Mouse (Mus musculus): ENCODE measurements at regions not wholly inside any gene's neighbourhood (a gene's known extent, or its start where the extent isn't known, plus 50 kb on each side); places are given as distances from the start of the nearest gene placed in this dataset.

DNA sequence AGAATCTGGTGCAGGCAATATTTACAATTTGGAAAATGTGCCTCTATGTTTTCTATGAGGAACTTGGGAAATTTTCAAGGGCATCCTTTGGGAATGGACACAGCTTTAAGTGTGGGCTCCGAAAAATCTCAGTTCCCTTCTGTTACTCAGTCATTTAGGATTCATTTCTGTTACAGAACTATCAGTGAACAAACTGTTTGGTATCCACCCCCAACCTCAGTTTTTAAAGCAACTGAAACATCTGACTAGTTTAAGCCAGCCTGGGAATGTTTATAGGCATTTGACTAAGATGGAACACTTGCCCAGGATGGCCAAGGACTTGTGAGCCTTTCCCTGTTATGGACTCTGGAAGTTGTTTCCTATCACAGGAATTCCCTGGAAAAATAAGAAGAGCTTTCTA is 280.0 kb upstream of the Prickle1 start:
- no peak for DNase-seq

DNA sequence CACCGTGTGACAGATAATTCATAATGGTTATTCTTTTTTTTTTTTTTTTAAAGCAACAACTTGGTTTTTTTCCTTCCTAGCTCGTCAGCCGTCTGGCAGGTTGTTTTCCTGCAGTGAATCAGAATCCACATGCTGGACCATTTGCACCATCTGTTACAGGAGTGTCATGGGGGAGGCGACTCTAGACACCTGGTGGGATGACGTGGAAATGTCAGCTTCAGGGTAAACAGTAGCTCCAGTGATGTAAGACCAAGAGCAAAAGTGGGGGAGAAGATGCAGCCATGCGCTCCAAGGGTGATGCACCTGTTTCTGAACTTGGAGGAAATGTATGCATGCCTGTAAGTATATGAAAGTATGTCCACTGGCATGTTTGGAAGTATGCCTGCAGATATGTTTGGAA is 278.5 kb upstream of the Prickle1 start:
- no peak for DNase-seq

DNA sequence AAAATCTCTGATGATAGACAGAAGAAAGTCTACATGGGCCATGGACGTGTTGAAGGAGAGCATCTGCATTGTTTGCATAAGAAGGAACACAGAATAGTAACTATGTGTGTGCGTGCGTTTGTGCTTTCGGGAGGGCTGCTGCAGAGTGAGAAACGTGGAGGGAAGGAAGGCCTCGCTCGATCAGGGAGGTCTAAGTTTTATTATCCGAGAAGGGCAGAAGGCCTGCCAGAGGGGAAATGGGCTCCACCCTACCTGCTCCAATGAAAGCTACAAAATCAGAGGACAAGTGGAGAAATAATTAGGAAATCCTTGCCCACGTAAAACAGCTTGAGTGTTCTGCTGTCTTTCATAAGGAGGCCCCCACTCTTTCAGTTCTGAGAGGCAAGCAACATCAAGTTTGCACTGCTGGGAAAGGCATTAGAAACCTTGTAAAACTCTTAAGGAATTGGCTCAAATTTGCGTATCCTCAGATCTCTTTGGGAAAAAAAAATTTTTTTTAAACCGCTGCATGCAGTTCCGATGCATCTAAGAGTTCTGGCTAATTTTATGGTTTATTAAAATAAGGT is 261.7 kb upstream of the Prickle1 start:
- no peak for DNase-seq

DNA sequence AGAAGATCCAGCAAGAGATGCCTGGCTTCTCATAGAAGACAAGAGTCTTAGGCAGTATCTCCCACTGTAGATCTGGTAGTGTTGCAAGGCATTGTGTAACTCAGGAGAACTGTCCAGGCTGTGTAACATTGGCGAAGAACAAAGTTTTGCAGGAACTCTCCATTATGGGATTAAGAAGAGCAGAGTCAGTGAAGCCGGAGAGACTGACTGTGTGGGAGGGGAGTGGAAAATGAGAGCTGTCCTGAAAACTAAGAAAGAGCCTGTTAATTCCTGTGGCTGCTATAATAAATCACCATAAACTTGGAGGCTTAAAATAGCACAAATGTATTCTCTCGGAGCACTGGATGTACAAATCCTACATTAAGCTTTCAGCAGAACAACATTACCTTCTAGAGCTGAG is 257.5 kb upstream of the Prickle1 start:
- no peak for DNase-seq

DNA sequence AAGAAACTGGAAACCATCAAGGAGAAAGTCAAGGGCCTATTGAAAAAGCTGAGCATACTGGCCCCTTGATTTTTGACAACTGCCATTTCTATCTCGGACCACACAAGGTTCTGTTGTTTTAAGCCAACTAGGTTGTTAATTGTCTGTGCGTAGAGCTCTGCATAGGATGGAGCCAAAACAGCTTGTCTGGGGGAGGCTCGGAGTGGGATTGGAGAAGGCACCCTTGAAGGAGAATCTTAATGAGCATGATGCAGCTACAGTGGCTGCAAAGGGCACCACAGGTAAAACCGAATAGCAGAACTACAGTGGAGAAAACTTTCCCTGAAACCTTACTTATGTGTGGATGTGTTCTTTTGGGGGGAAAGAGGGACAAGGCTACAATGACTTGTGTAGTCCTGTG is 256.4 kb upstream of the Prickle1 start:
- DNase-seq = no peak

DNA sequence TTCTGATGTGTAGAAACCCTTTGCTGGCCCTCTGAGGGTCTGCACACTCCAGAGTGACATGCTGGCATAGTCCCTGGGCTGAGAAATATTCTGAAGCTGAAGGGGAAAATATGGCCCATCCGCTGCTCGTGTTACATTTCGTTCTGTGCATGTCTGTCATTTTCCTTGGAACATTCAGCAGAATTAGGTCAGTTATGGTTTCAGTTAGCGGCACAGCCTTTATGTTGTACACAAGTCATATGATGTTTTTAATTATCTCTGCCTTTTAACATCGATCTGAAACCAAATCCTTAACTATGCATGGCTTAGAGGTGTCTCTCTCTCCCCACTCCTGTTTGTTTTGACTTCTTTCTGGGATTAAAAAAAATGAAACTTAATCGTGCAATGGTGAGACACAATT is 254.7 kb upstream of the Prickle1 start:
- DNase-seq = no peak

DNA sequence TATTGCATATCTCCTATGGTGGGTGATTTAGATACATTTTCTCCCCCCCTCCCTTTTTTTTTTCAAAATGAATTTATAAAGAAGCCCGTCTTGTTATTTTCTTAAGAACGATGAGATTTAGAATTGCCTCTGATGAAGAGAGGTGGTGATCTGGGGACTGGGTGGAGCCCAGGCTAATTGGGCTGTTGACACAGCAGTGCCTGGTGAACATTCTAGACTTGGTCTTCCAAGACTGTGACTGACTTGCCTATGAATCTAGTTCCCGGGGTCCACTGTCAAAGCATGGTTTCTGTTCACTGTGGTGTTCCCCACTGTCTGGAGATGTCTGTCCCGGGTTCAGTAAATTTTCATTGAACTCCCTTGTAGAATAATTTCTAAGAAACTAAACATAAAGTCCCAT is 253.1 kb upstream of the Prickle1 start:
- no peak for DNase-seq

DNA sequence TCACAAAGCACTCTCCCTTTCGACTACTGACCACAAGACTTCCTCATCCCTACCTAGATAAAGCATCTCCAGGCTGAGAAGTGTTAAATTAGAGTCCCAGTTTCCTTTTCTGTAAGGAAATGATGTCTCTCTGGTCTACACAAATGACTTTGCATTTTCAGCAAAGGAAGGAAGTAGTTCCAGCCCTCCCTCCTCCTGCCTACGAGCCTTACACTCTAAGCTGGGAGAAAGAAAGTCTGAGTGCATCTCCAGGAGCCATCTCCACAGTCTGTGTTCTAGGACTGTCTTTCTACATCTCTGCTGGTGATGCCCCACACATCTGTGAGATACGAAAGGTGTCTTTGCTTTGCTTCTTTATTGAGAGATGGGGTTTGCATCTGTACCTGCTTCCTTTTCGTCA is 251.1 kb upstream of the Prickle1 start:
- no peak for DNase-seq

DNA sequence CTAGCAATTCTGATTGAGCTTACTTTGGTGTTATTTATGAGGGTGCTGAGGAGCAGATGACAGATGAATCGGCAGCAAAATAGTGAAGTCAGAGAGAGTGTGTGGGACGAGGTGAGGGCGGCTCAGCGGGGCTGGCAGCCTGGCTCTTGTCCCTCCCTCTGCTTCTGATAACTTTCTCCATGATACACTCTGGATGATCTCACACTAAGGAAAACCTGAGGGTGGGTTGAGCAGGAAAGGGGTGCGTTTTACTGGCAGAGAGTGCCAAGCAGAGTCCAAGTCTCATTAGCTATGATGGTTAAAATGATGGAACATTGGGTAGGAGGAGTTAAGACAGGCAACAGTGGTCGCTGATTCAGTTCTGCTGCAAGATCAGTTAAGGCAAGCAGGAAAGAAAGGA is 250.1 kb upstream of the Prickle1 start:
- no peak for DNase-seq

DNA sequence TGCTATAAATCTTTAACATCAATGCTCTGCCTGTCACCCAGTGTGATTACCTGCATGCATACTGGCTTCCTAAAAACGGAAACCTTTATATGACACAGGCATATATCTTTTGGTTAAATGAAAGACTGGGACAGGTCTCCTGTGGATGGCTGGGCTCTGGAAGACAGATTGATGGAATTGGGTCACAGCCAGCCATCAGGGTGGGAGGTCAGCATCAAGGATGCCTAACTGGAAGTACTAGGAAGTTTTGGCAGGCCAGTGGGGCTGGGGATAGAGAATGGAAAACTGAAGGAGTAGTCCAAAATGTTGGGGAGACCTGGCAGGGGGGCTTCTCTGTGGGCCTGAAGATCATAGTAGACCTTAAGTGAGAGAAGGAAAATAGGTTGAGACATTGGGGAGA is 237.3 kb upstream of the Prickle1 start:
- DNase-seq = no peak

DNA sequence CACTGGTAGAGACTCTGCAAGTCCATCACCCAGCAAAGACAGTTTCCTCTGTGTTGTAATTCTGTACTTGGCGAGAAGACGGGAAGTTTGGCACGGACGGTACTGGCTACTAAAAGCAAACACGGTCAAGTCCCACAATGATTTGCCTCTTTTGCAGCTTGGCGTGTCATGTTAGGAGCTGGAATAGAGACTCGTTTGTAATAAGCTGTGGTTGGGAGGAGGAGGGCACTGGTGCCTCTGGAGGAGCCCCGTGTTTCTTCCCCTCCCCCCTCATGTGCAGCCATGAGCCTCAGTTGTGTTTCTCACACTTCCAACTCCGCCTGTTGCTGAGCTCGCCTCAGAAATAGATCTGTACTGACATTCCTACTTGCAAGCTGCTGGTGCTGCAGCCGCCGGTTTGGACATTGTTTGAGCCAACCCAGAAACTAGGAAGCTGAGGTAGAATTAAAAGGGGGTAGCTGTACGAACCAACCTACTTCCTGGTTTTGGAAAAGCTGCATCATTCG is 236.8 kb upstream of the Prickle1 start:
- DNase-seq = peak; percentile 5

DNA sequence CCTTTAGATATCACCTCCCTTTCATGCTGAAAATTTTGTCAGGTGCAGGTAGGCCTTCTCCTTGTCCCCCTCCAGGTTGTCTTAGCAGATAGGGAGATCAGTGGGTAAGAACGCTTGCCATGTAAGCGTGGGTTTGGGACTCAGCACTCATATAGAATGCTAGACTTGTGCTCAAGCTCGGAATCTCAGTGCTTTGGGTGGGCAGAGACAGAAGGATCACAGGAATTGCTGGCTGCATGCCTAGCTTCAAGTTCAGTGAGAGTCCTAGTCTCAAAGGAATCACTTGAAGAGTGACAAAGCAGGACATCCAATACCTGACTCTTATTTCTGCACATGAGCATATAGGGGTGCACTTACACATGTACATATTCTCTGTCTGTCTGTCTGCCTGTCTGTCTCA is 235.5 kb upstream of the Prickle1 start:
- no peak for DNase-seq

DNA sequence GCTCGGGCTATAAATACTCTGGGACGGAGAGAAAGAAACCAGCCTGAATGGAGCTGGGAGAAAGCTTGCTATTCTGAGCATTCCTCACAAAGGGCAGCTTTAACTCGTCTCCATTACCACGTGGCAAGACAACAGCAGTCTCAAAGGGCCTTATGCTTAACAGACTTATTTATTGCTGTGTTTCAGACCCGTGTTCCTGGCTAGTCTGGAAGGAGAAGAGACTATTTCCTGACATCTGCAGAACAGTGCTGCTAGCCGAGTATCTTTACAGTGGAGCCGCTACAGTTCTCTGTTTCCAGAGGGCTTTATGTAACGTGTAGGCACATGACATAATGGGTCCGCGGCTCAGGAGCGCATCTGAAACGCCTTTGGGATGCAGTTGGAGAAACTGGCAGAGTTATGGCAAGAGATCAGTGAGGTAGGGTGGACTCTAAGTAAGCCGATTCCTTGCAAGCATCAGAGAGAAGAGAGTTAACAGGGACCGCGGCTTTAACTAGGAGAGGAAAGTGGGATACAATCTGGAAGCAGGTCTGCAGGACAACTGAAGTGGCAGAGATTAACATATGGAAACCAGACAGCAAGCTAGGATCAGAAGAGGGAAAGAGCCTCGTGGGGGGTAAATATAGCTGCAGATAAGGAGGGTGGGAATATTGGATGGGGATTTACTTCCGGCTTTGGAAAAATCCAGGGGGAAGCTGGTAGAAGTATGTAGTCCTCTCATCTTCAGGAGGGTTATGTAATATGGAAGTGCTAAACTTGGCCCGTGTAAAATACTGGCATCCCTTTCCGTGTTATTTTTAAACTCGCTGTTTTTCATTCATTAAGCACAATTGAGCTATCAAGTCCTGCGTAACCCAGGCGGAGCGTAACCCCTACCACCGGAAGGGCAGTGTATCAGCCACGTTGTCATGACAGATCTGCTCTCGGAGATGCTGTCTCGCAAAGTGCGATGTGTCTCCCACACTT is 229.3 kb upstream of the Prickle1 start:
- DNase-seq = no peak

DNA sequence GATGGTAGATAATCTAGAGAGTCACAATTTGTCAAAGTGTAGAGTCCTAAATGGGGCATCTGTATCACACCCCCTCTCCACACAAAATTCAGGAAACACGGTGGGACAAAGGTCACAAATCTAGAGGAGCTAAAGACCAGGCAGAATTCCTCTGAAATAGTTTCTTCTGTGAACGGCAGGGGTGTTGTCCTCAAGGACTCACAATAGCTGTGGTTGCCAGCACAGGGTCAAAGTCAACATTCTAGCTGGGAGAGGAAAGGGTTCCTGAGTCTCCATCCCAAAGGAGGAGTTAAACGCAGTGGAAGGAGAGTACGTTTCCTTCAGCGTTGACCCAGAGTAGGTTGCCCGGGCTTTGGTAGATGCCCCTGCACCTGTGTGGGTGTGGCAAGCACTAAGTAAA is 225.5 kb upstream of the Prickle1 start:
- DNase-seq = no peak

DNA sequence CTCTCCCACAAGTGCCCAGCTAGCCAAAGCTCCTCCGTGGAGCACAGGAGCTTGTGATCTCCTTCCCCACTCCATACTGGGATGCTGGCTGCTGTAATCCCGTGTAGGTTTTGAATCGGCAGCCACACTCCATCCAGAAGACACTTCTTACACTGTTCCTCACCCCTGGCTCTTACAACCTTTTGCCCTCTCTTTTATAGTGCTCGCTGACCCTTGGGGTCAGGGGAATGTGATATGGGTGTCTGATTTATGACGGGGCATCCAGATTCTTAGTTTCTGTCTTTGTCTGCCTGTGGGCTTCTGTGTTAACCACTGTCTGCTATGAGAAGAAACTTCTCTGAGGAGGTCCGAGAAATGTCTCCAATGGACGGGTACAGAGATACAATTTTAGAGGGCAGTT is 216.3 kb upstream of the Prickle1 start:
- no peak for DNase-seq

DNA sequence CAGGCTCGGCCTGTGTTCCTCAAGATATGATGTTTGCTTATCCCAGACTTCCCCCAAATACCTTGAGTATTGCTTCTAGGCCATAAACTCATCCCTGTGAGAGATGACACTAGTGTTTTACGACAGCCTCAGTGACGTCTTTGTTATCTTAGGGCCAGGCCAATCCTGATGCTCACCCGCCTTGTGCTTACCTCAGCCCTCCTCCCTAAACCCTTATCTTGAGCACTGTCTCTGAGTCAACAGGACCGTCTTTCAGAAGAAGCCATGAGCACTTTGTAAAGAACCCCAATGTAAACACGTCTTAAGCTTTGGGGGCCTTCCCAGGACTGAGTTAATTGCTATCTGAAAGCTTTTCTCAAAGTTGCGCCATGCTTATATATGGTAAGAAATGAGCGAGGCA is 212.3 kb upstream of the Prickle1 start:
- no peak for DNase-seq

DNA sequence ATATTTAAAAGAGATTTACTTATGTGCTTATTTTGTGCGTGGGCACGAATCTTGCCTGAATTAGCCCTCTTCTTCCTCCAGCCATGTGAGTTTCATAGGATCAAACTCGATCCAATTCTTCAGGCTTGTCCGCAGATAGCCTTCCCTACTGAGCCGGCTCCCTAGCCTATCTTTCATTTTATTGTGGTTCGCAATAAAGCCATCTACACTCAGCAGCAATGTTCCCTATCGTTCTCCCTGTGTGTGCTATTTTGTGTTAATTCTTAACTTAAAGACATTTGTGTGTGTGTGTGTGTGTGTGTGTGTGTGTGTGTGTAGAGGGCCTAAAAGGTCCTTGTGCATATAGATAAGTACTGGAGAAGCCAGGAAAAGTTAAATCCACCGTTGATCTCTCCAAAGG is 211.8 kb upstream of the Prickle1 start:
- DNase-seq = no peak

DNA sequence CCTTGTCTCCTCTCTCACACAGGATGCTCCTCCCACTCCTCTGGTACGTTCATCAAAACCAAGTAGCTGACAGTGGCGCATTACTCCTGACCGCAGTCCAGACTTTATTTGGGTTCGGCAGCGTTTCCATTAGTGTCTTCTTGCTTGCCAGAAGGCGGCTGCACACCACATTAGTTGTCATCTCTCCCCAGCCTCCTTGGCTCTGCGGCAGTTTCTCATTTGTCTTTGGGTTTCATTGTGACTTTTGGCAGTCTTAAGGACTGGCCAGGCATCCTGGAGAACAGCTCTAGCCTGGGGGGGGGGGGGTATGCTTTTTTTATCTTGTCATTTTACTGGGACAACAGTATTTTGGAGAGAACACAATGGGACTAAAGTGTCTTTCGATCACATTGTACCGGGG is 209.0 kb upstream of the Prickle1 start:
- DNase-seq = no peak

DNA sequence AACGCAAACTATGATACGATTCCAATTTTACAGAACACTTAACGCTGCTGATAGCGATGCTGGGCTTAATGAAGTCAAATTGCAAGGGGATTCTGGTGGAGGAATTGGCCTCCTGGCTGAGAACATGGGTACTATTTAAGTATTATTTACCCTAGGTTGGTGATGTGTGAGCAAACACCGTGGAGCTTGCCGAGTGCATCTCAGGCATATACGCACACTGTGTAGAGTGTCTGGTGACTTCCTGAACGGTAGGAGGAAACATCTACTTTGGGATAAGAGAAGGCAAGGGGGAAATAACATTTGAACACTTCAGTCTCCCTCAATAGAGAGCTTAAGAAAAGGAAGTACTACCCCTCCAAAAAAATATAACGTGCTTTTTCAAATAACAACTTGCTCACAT is 194.8 kb upstream of the Prickle1 start:
- no peak for DNase-seq

DNA sequence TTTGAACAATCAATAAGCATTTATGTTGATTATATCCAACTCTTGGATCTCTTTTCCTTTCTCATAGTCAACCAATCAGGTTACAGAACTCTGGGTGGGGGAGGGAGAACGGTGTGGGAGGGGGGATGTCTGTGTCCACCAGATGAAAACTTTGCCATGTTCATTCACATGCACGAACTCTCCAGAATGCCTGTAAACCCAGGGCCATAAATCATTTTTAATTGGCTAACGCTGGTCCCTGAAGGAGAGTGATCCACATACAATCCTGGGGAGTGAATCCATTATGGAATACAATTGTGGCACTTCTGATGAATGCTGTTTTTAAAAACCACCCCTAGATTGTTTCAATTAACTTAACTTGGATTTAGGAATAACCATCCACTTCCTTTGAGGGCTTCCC is 194.1 kb upstream of the Prickle1 start:
- DNase-seq = no peak

DNA sequence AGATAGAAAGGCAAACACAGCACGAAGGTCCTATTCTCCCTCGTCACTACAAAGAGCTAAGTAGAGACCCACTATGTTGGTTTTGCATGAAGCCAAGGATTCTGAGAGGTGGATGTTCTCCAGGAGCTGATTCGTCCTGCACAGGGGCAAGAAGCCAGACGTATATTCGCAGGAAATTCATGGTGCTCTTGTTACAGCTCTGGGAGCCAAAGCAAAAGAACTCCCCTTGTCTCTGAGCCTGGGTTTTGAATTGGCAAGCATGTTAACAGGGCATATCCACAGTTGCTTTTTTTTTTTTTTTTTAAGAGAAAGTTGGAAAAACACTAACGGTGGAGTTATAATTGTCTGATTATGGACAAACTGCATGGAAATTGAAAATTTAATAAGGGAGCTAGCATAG is 191.7 kb upstream of the Prickle1 start:
- DNase-seq = no peak

DNA sequence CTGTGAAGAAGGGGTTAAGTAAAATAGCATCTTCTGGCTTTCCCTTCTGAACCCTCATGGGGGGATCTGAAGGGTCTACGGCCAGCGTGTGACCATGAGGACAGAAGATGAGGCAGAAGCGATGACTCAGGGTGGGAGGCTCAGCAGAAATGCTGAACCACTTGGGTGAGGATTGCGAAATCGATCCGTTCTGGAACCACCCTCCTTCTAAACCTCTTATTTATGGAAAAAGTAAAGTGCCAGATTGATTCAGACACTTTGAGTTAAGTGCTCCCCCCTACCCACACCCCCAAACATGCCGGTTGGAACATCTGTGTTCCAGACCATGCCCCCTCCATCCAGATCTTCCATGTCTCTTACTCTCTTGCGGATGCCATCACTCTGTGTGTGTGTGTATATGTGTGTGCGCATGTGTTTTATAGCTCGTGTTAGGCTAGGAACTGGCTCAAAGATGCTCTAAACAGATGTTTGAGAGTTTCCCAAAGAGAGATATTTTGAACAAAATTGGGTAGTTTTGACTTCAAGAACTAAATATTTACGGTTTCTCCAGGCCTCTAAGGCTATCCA is 190.2 kb upstream of the Prickle1 start:
- DNase-seq = no peak

DNA sequence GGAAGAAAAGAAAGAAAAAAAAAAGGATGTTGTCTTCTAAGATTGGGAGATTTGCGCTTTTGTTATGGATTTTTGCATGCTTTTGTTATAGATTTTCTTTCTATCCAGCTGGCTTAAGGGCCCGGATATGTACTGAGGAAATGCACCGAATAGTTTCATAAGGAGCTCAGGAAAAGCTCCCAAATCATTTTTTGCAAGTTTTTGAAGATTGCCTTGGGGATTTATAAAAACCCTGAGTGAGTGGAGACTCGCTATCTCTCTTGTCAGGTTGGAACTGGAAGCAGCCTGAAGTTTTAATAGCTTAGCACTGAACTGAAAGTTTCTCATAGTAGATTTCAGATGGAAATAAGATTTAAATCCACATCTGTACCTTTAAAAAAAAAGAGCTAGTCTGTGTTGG is 188.0 kb upstream of the Prickle1 start:
- DNase-seq = no peak

DNA sequence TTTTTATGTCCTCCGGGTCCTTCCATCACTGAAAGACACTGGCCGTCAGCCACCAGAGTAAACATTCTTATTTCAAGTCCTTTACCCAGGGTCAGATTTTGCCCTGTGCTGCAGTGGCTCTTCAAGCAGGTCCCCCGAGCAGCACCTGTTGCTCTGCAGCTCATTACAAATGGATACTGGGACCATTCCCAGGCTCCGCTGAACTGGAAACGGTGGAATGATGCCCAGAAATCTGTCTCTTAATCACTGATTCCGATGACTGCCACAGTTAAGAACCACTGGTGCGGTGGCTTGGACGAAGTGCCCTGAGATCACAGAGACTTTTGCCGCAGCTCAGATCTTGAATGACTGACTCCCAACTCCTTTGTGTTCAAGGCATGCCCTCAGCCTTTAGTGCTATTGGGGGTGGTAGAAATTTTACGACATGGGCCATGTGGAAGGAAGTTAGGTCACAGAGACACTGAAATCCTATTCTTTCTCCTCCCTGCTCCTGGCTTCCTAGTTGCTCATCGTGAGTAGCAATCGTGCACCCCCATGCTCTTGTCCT is 179.6 kb upstream of the Prickle1 start:
- peak in 1 of 2 experiments; percentile 1 for DNase-seq
